Mouse (Mus musculus): ENCODE results near the gene Smarce1. TPM values are rescaled to one million over a fixed set of nuclear protein-coding genes. Genes with fewer than 3 reads are reported as not detected.
"Not testable (repeated sequence)": the region's sequence is repeated elsewhere in the genome, so short reads cannot be mapped to it uniquely, and the experiment has no call there.

Smarce1 gene
- polyA plus RNA-seq, 1 experiment from 2014 or later, result 322 TPM

- no peak overlapping the region for H3K27ac ChIP-seq
- no peaks in the 10 kb centered on the region for H3K27me3 ChIP-seq (replicated peaks)
- no peaks in the 10 kb centered on the region for H3K9me3 ChIP-seq
- no peak overlapping the region for H3K9ac ChIP-seq
- ATAC-seq (replicated peaks), result no peak
- no peaks in the 10 kb centered on the region for H3K4me1 ChIP-seq
- 54% methylated on average over 5 of the region's 5 CpGs for WGBS
- H3K36me3 ChIP-seq (replicated peaks), result no peaks in the 10 kb centered on the region
- H3K4me2 ChIP-seq, result no peak overlapping the region
- H3K4me3 ChIP-seq, result no peak overlapping the region
Observed at GRCm38 (mm10) chr11:99250241-99250640, 19.4 kb upstream of the Smarce1 start.

- Histone ChIP-seq H3K27me3 (replicated peaks) (no peaks in the 10 kb centered on the region), H3K4me1 (peaks cover 2% of the 10 kb centered on the region), H3K4me3 (no peak overlapping the region), H3K36me3 (replicated peaks) (no peaks in the 10 kb centered on the region), H3K9me3 (no peaks in the 10 kb centered on the region), H3K4me2 (no peak overlapping the region), H3K9ac (no peak overlapping the region), H3K27ac (no peak overlapping the region)
- no peak for ATAC-seq (replicated peaks)
- 59% methylated on average over 4 of the region's 4 CpGs for WGBS
Observed at GRCm38 (mm10) chr11:99249115-99249514, 18.3 kb upstream of the Smarce1 start.

GRCm38 (mm10) chr11:99247916-99248315 lies 17.1 kb upstream of the Smarce1 start:
- whole genome bisulfite sequencing, result 97% methylated on average over 4 of the region's 4 CpGs
- Histone ChIP-seq H3K9me3 (no peaks in the 10 kb centered on the region), H3K4me2 (no peak overlapping the region), H3K27me3 (replicated peaks) (no peaks in the 10 kb centered on the region), H3K36me3 (replicated peaks) (no peaks in the 10 kb centered on the region), H3K9ac (no peak overlapping the region), H3K27ac (no peak overlapping the region), H3K4me3 (no peak overlapping the region), H3K4me1 (peaks cover 5% of the 10 kb centered on the region)
- no peak for ATAC-seq (replicated peaks)

- not testable (repeated sequence) for H3K27me3 ChIP-seq (replicated peaks)
Observed at GRCm38 (mm10) chr11:99244519-99244918, 13.7 kb upstream of the Smarce1 start.

GRCm38 (mm10) chr11:99243820-99244374 lies 13.1 kb upstream of the Smarce1 start, which contains the start of gene Krt222:
Gene Krt222, minus strand, starts transcription at chr11:99244085.
- peak within 1 kb of the TSS; percentile 51 for H3K4me2 ChIP-seq
- peak within 1 kb of the TSS; percentile 78 for H3K27ac ChIP-seq
- peaks cover 5% of the 10 kb centered on the region for H3K4me1 ChIP-seq
- no peaks in the 10 kb centered on the region for H3K27me3 ChIP-seq (replicated peaks)
- H3K9ac ChIP-seq, result peak within 1 kb of the TSS; percentile 44
- no peaks in the 10 kb centered on the region for H3K9me3 ChIP-seq
- no peaks in the 10 kb centered on the region for H3K36me3 ChIP-seq (replicated peaks)
- peak within 1 kb of the TSS; percentile 44 for H3K4me3 ChIP-seq
- ATAC-seq (replicated peaks), result peak; percentile 58
- 6% methylated on average over 17 of the region's 17 CpGs for WGBS

More at GRCm38 (mm10) chr11:99244519-99244918, 13.7 kb upstream of the Smarce1 start:
- 41% methylated on average over 3 of the region's 3 CpGs for WGBS
- not testable (repeated sequence) for ATAC-seq (replicated peaks); H3K27ac ChIP-seq; H3K36me3 ChIP-seq (replicated peaks); H3K4me3 ChIP-seq; H3K9me3 ChIP-seq; H3K4me2 ChIP-seq; H3K9ac ChIP-seq; H3K4me1 ChIP-seq

GRCm38 (mm10) chr11:99243200-99243819 lies 12.5 kb upstream of the Smarce1 start:
- Histone ChIP-seq H3K4me3 (peak overlapping the region; percentile 44), H3K4me1 (peaks cover 5% of the 10 kb centered on the region), H3K27me3 (replicated peaks) (no peaks in the 10 kb centered on the region), H3K9me3 (no peaks in the 10 kb centered on the region), H3K27ac (peak overlapping the region; percentile 78), H3K4me2 (peak overlapping the region; percentile 51), H3K9ac (peak overlapping the region; percentile 44), H3K36me3 (replicated peaks) (no peaks in the 10 kb centered on the region)
- ATAC-seq (replicated peaks), result no peak
- 55% methylated on average over 3 of the region's 3 CpGs for WGBS

- no peaks in the 10 kb centered on the region for H3K36me3 ChIP-seq (replicated peaks)
- H3K9ac ChIP-seq, result no peak overlapping the region
- no peak overlapping the region for H3K4me3 ChIP-seq
- 71% methylated on average over 5 of the region's 5 CpGs for WGBS
- H3K27ac ChIP-seq, result no peak overlapping the region
- H3K4me2 ChIP-seq, result no peak overlapping the region
- ATAC-seq (replicated peaks), result no peak
- H3K27me3 ChIP-seq (replicated peaks), result no peaks in the 10 kb centered on the region
- H3K4me1 ChIP-seq, result peaks cover 5% of the 10 kb centered on the region
- no peaks in the 10 kb centered on the region for H3K9me3 ChIP-seq
Observed at GRCm38 (mm10) chr11:99242056-99242455, 11.2 kb upstream of the Smarce1 start.

GRCm38 (mm10) chr11:99238468-99238867 lies 7.7 kb upstream of the Smarce1 start:
- Histone ChIP-seq H3K9ac (no peak overlapping the region), H3K36me3 (replicated peaks) (no peaks in the 10 kb centered on the region), H3K4me1 (no peaks in the 10 kb centered on the region), H3K9me3 (no peaks in the 10 kb centered on the region), H3K27me3 (replicated peaks) (no peaks in the 10 kb centered on the region), H3K27ac (no peak overlapping the region), H3K4me3 (no peak overlapping the region), H3K4me2 (no peak overlapping the region)
- ATAC-seq (replicated peaks), result no peak
- WGBS, result 66% methylated on average over 14 of the region's 14 CpGs

- Histone ChIP-seq H3K9ac (peak overlapping the region; percentile 99), H3K9me3 (no peaks in the 10 kb centered on the region), H3K4me3 (peak overlapping the region; percentile 98), H3K4me2 (peak overlapping the region; percentile 78), H3K4me1 (peaks cover 33% of the 10 kb centered on the region), H3K27ac (peak overlapping the region; percentile 97), H3K27me3 (replicated peaks) (no peaks in the 10 kb centered on the region), H3K36me3 (replicated peaks) (no peaks in the 10 kb centered on the region; the same call in 1 of the 2 replicates)
- 24% methylated on average over 15 of the region's 15 CpGs for WGBS
- ATAC-seq (replicated peaks), result peak; percentile 48
Observed at GRCm38 (mm10) chr11:99231049-99231816, 416 bp upstream of the Smarce1 start.

GRCm38 (mm10) chr11:99229641-99230260 lies 1.1 kb downstream of the Smarce1 start:
- no peaks in the 10 kb centered on the region for H3K9me3 ChIP-seq
- peaks cover 45% of the 10 kb centered on the region for H3K4me1 ChIP-seq
- peak overlapping the region; percentile 98 for H3K4me3 ChIP-seq
- no peaks in the 10 kb centered on the region for H3K27me3 ChIP-seq (replicated peaks)
- H3K9ac ChIP-seq, result peak overlapping the region; percentile 99
- H3K27ac ChIP-seq, result peak overlapping the region; percentile 97
- 0% methylated on average over 28 of the region's 31 CpGs for WGBS
- H3K4me2 ChIP-seq, result peak overlapping the region; percentile 78
- ATAC-seq (replicated peaks), result peak; percentile 68
- peaks cover 4% of the 10 kb centered on the region; the same call in 1 of the 2 replicates for H3K36me3 ChIP-seq (replicated peaks)

GRCm38 (mm10) chr11:99226298-99226697 lies 4.5 kb downstream of the Smarce1 start:
- Histone ChIP-seq H3K4me2 (no peak overlapping the region), H3K27ac (no peak overlapping the region), H3K9ac (no peak overlapping the region), H3K4me1 (peaks cover 41% of the 10 kb centered on the region), H3K27me3 (replicated peaks) (no peaks in the 10 kb centered on the region), H3K4me3 (no peak overlapping the region), H3K9me3 (no peaks in the 10 kb centered on the region), H3K36me3 (replicated peaks) (peaks cover 7% of the 10 kb centered on the region; the same call in 1 of the 2 replicates)
- WGBS, result 92% methylated on average over 5 of the region's 5 CpGs
- ATAC-seq (replicated peaks), result no peak

GRCm38 (mm10) chr11:99223310-99223709 lies 7.5 kb downstream of the Smarce1 start:
- H3K4me2 ChIP-seq, result no peak overlapping the region
- H3K36me3 ChIP-seq (replicated peaks), result peaks cover 18% of the 10 kb centered on the region
- no peak for ATAC-seq (replicated peaks)
- H3K9me3 ChIP-seq, result no peaks in the 10 kb centered on the region
- H3K27ac ChIP-seq, result no peak overlapping the region
- no peak overlapping the region for H3K9ac ChIP-seq
- no peak overlapping the region for H3K4me3 ChIP-seq
- H3K4me1 ChIP-seq, result peaks cover 32% of the 10 kb centered on the region
- H3K27me3 ChIP-seq (replicated peaks), result no peaks in the 10 kb centered on the region
- 89% methylated on average over 5 of the region's 5 CpGs for WGBS

All from midbrain, embryonic 15.5 days (tissue).